Mouse (Mus musculus) hindbrain, embryonic 16.5 days (tissue): ENCODE data around the gene Ky. TPM values are rescaled to one million over a fixed set of nuclear protein-coding genes. Genes with fewer than 3 reads are reported as not detected.

ENCODE experiments used
- ATAC-seq: fragments of 200-750 bp; cut with Nextera tagmentation; 2 replicates; pipeline ENCODE4 v1.8.0; 2017; ENCODE audit warnings: moderate TSS enrichment, moderate library complexity
- H3K27ac ChIP-seq: fragments of 300-500 bp; sonication (generic); 2 replicates; pipeline ENCODE4 v1.5.1; 2014; ENCODE audit warnings: low read depth, mild to moderate bottlenecking, control low read depth, low read length, moderate library complexity
- H3K27me3 ChIP-seq: fragments of 300-500 bp; sonication (generic); replicated peaks from 2 replicates; pipeline ENCODE4 v1.6.1; 2014; ENCODE audit warnings: low read length; ENCODE audit not compliant: control insufficient read depth, insufficient read depth
- H3K36me3 ChIP-seq: fragments of 300-500 bp; sonication (generic); 2 replicates; pipeline ENCODE4 v1.6.1; 2014; ENCODE audit warnings: mild to moderate bottlenecking, low read length, moderate library complexity, mixed read lengths; ENCODE audit not compliant: control insufficient read depth, insufficient read depth
- H3K4me1 ChIP-seq: fragments of 300-500 bp; sonication (generic); 2 replicates; pipeline ENCODE4 v1.6.1; 2014; ENCODE audit warnings: low read depth, low read length; ENCODE audit not compliant: control insufficient read depth, insufficient read depth
- H3K4me2 ChIP-seq: fragments of 300-500 bp; sonication (generic); 2 replicates; pipeline ENCODE4 v1.6.1; 2014; ENCODE audit warnings: mild to moderate bottlenecking, low read length, control low read depth, moderate library complexity
- H3K4me3 ChIP-seq: fragments of 300-500 bp; sonication (generic); 2 replicates; pipeline ENCODE4 v1.5.1; 2014; ENCODE audit warnings: mild to moderate bottlenecking, low read length, control low read depth, moderate library complexity
- H3K9ac ChIP-seq: fragments of 300-500 bp; sonication (generic); 2 replicates; pipeline ENCODE4 v1.6.1; 2014; ENCODE audit warnings: low read depth, mild to moderate bottlenecking, control low read depth, low read length, moderate library complexity
- H3K9me3 ChIP-seq: fragments of 300-500 bp; sonication (generic); 2 replicates; pipeline ENCODE4 v1.6.1; 2014; ENCODE audit warnings: mild to moderate bottlenecking, low read length, moderate library complexity; ENCODE audit not compliant: control insufficient read depth
- WGBS: fragments of 180-500 bp; shearing (Covaris S2); extraction: QIAGEN DNeasy Blood & Tissue Kit; methylation state at CpG from one replicate; pipeline ENCODE4 v1.1.7; 2014; 5-methylcytosine and 5-hydroxymethylcytosine counted together
- polyA plus RNA-seq: library from polyadenylated mRNA; unstranded; fragments of >200 nt; fragmentation: Nextera tagmentation; extraction: Ambion mirVana; gene quantifications from 2 replicates; pipeline ENCODE4 v1.2.1, GENCODE M21; 2015

The Ky gene
- polyA plus RNA-seq, 1 experiment from 2014 or later, result 1.1 TPM

- Histone ChIP-seq H3K36me3 (no peaks in the 10 kb centered on the region), H3K27ac (no peak overlapping the region), H3K27me3 (no peaks in the 10 kb centered on the region), H3K9ac (no peak overlapping the region), H3K4me1 (no peaks in the 10 kb centered on the region), H3K4me3 (no peak overlapping the region), H3K9me3 (no peaks in the 10 kb centered on the region), H3K4me2 (no peak overlapping the region)
- ATAC-seq, result no peak
- 93% methylated on average over 3 of the region's 3 CpGs for WGBS
Observed at GRCm38 (mm10) chr9:102558463-102558862, 52.9 kb downstream of the Ky start.

- no peaks in the 10 kb centered on the region for H3K27me3 ChIP-seq
- no peaks in the 10 kb centered on the region; the same call in 1 of the 2 replicates for H3K4me1 ChIP-seq
- H3K4me3 ChIP-seq, result no peak overlapping the region
- WGBS, result 89% methylated on average over 5 of the region's 5 CpGs
- no peak for ATAC-seq
- H3K4me2 ChIP-seq, result no peak overlapping the region
- no peaks in the 10 kb centered on the region for H3K36me3 ChIP-seq
- no peak overlapping the region for H3K9ac ChIP-seq
- peaks cover 3% of the 10 kb centered on the region; the same call in 1 of the 2 replicates for H3K9me3 ChIP-seq
- no peak overlapping the region for H3K27ac ChIP-seq
Observed at GRCm38 (mm10) chr9:102572888-102573287, 67.3 kb downstream of the Ky start.

- Histone ChIP-seq H3K4me3 (no peak overlapping the region), H3K4me1 (no peaks in the 10 kb centered on the region; the same call in 1 of the 2 replicates), H3K27ac (no peak overlapping the region), H3K27me3 (no peaks in the 10 kb centered on the region), H3K9me3 (no peaks in the 10 kb centered on the region), H3K4me2 (no peak overlapping the region), H3K36me3 (no peaks in the 10 kb centered on the region), H3K9ac (no peak overlapping the region)
- no peak for ATAC-seq
- WGBS, result 81% methylated on average over 5 of the region's 5 CpGs
Observed at GRCm38 (mm10) chr9:102577480-102577879, 71.9 kb downstream of the Ky start.

- H3K4me1 ChIP-seq, result no peaks in the 10 kb centered on the region
- 0 out of 2 replicates have a peak, but pooled peaks cover 9% of the 10 kb centered on the region for H3K36me3 ChIP-seq
- WGBS, result 65% methylated on average over 12 of the region's 12 CpGs
- H3K27me3 ChIP-seq, result no peaks in the 10 kb centered on the region
- H3K27ac ChIP-seq, result no peak overlapping the region
- no peaks in the 10 kb centered on the region for H3K9me3 ChIP-seq
- no peak overlapping the region for H3K9ac ChIP-seq
- no peak for ATAC-seq
- H3K4me2 ChIP-seq, result no peak overlapping the region
- no peak overlapping the region for H3K4me3 ChIP-seq
Observed at GRCm38 (mm10) chr9:102581921-102582469, 76.4 kb downstream of the Ky start.

GRCm38 (mm10) chr9:102587347-102587746 lies 81.8 kb downstream of the Ky start:
- H3K36me3 ChIP-seq, result 0 out of 2 replicates have a peak, but pooled peaks cover 9% of the 10 kb centered on the region
- H3K4me1 ChIP-seq, result no peaks in the 10 kb centered on the region
- no peak overlapping the region for H3K4me3 ChIP-seq
- no peak for ATAC-seq
- no peak overlapping the region for H3K9ac ChIP-seq
- no peaks in the 10 kb centered on the region for H3K27me3 ChIP-seq
- 58% methylated on average over 5 of the region's 5 CpGs for WGBS
- no peak overlapping the region for H3K27ac ChIP-seq
- no peak overlapping the region for H3K4me2 ChIP-seq
- no peaks in the 10 kb centered on the region for H3K9me3 ChIP-seq

- Histone ChIP-seq H3K4me1 (no peaks in the 10 kb centered on the region), H3K9me3 (no peaks in the 10 kb centered on the region), H3K4me2 (no peak overlapping the region), H3K27ac (no peak overlapping the region), H3K36me3 (peaks cover 6% of the 10 kb centered on the region; the same call in 1 of the 2 replicates), H3K4me3 (no peak overlapping the region), H3K27me3 (no peaks in the 10 kb centered on the region), H3K9ac (no peak overlapping the region)
- 41% methylated on average over 6 of the region's 6 CpGs for WGBS
- ATAC-seq, result 0 out of 2 replicates have a peak, but pooled peaks have one; percentile 48
Observed at GRCm38 (mm10) chr9:102594667-102595393, 89.3 kb downstream of the Ky start.

Other genes starting within 250 kb of the Ky start
- 41.2 and 47.5 TPM in 2 replicates for gene Ephb1, start 151.1 kb upstream of the Ky start, polyA plus RNA-seq
- 133 and 146 TPM in 2 replicates for gene Anapc13, start 120.5 kb downstream of the Ky start, polyA plus RNA-seq
- 33.2 and 34.4 TPM in 2 replicates for gene Cep63, start 120.8 kb downstream of the Ky start, polyA plus RNA-seq
- 40.7 and 47.5 TPM in 2 replicates for gene Amotl2, start 210.9 kb downstream of the Ky start, polyA plus RNA-seq